In the genomic region with DNA sequence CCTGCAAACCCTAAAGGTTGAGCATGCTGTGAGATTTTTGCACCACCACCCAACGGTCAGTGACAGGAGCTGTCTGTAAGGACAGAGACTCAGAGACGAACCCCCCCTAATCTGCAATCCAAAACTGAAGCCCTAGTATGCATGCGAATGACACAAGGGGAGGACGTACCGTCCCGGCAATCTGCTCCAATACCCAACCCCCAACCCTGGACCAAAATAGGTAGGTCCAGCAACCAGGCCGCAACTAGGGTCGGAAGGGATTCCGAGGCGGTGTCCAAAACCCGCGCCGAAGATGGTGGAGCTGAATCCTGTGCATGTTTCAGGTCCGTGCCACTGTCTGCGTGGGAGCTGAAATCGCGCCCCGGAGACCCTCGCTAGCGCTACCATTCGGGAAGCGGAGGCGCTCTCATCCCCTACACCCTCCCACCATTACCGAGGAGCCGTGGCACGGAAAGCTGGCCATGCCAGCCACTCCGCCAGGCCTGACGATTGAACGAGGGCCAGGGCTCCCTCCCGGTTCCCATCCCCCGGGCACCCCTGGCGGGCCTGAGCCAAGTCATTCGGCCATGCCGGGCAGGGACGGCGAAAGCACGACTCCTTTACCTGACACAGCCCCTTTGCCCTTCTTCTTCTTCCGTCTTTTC, we compare ENCODE assay signal across 8 mouse cellular contexts. TPM values are rescaled to one million over a fixed set of nuclear protein-coding genes. Genes with fewer than 3 reads are reported as not detected.
DNase-seq lines count a peak whose midpoint lies in the region; ATAC-seq and TF ChIP-seq lines count a peak whose summit lies in the region.

No protein-coding gene starts in this region.

- WGBS in spleen, adult 2 months = under 1% methylated on average over 38 of the region's 38 CpGs
- WGBS in liver, embryonic 11.5 days = under 1% methylated on average over 38 of the region's 38 CpGs
- WGBS in neural tube, embryonic 15.5 days = 0% methylated on average over 38 of the region's 38 CpGs

- no peaks in the 10 kb centered on the region for H3K9me3 ChIP-seq in liver, embryonic 11.5 days (ENCODE audit: control insufficient read depth, low read length)
- no peaks in the 10 kb centered on the region for H3K9me3 ChIP-seq in neural tube, embryonic 15.5 days (replicated peaks)

- H3K4me2 ChIP-seq in liver, embryonic 11.5 days = peak overlapping the region; percentile 65
- H3K4me2 ChIP-seq in neural tube, embryonic 15.5 days = peak overlapping the region; percentile 81

- H3K36me3 ChIP-seq in spleen, adult 2 months (ENCODE audit: control insufficient read depth, insufficient read depth, low read length) = peaks cover 13% of the 10 kb centered on the region
- H3K36me3 ChIP-seq in liver, embryonic 11.5 days (ENCODE audit: control insufficient read depth, insufficient read depth, low read length) = peaks cover 18% of the 10 kb centered on the region
- peaks cover 27% of the 10 kb centered on the region for H3K36me3 ChIP-seq in neural tube, embryonic 15.5 days

- no peaks in the 10 kb centered on the region for H3K27me3 ChIP-seq in spleen, adult 2 months (ENCODE audit: control insufficient read depth, insufficient read depth, low read length)
- no peaks in the 10 kb centered on the region for H3K27me3 ChIP-seq in liver, embryonic 11.5 days (replicated peaks; ENCODE audit: control insufficient read depth, insufficient read depth, low read length)
- no peaks in the 10 kb centered on the region for H3K27me3 ChIP-seq in neural tube, embryonic 15.5 days (replicated peaks)

- H3K4me3 ChIP-seq in spleen, adult 2 months (ENCODE audit: extremely low read depth, insufficient read depth, insufficient read length) = peak overlapping the region; percentile 89
- H3K4me3 ChIP-seq in liver, embryonic 11.5 days (ENCODE audit: low read depth, low read length) = peak overlapping the region; percentile 99
- H3K4me3 ChIP-seq in neural tube, embryonic 15.5 days (replicated peaks) = peak overlapping the region; percentile 71

- ATAC-seq in inflammation-experienced regulatory T-cells, adult 6 months = peak; percentile 26
- ATAC-seq in liver, embryonic 11.5 days (replicated peaks; ENCODE audit: low FRiP score) = peak; percentile 24
- ATAC-seq in neural tube, embryonic 15.5 days (ENCODE audit: low FRiP score) = peak; percentile 72

- TF ChIP-seq CTCF in spleen, adult 2 months (IDR thresholded peaks at IDR 0.05; ENCODE audit: extremely low read depth, insufficient read depth, insufficient read length, insufficient replicate concordance) = no peak

- H3K27ac ChIP-seq in spleen, adult 2 months (ENCODE audit: insufficient read depth, low read length) = peak overlapping the region; percentile 79
- peak overlapping the region; percentile 85 for H3K27ac ChIP-seq in liver, embryonic 11.5 days (ENCODE audit: low read depth, low read length)
- peak overlapping the region; percentile 93 for H3K27ac ChIP-seq in neural tube, embryonic 15.5 days (replicated peaks)

- no peak for DNase-seq in spleen, adult 2 months (ENCODE audit: low read depth in 1 of 2, low spot score in 2 of 2)
- DNase-seq in spleen, postnatal 36 days (ENCODE audit: low spot score in 2 of 2) = no peak
- peak; percentile 58 for DNase-seq in cerebellum, adult 11-12 months
- DNase-seq in frontal cortex, postnatal 14 days (ENCODE audit: low spot score in 2 of 2) = peak; percentile 5 to 37
- no peak for DNase-seq in liver, embryonic 11.5 days (ENCODE audit: low spot score)
- DNase-seq in ovary, postnatal 14 days (ENCODE audit: low spot score) = no peak

- peak overlapping the region; percentile 98 for H3K9ac ChIP-seq in liver, embryonic 11.5 days (ENCODE audit: low read depth, low read length)
- H3K9ac ChIP-seq in neural tube, embryonic 15.5 days (replicated peaks) = peak overlapping the region; percentile 89

- TF ChIP-seq POLR2A in spleen, adult 2 months (IDR thresholded peaks at IDR 0.05; ENCODE audit: low read depth, low read length) = no peak

- H3K4me1 ChIP-seq in spleen, adult 2 months (ENCODE audit: control insufficient read depth, insufficient read depth, insufficient read length) = 0 out of 2 replicates have a peak, but pooled peaks cover 3% of the 10 kb centered on the region
- peaks cover 23% of the 10 kb centered on the region for H3K4me1 ChIP-seq in liver, embryonic 11.5 days (replicated peaks; ENCODE audit: control insufficient read depth, insufficient read depth, low read length)
- H3K4me1 ChIP-seq in neural tube, embryonic 15.5 days = peaks cover 19% of the 10 kb centered on the region

RNA-seq across cellular contexts. Expression of a gene that starts 7.8 kb away (rescaled TPM):
- polyA plus RNA-seq in spleen, adult 2 months (2012; rRNA removed) = 28.2 and 37.8 TPM in 2 replicates
- polyA plus RNA-seq in inflammation-experienced regulatory T-cells, adult 6 months (2017; shearing (Covaris generic)) = 100 to 1,000 TPM; 177 to 252 (median 239) TPM
- polyA plus RNA-seq in liver, embryonic 11.5 days (2014; fragmentation: Nextera tagmentation; extraction: Ambion mirVana) = 397 and 398 TPM in 2 replicates
- polyA plus RNA-seq in neural tube, embryonic 15.5 days (2015; fragmentation: Nextera tagmentation; extraction: Ambion mirVana) = 159 and 172 TPM in 2 replicates

RNA-seq across cellular contexts. Expression of a gene that starts 57.7 kb away (rescaled TPM):
- 0.08 TPM in 1 of 2 replicates, not detected in the other for polyA plus RNA-seq in spleen, adult 2 months (2012; rRNA removed)
- polyA plus RNA-seq in inflammation-experienced regulatory T-cells, adult 6 months (2017; shearing (Covaris generic)) = under 1 TPM; 0.24 to 0.65 (median 0.31) TPM
- 4.0 and 4.3 TPM in 2 replicates for polyA plus RNA-seq in liver, embryonic 11.5 days (2014; fragmentation: Nextera tagmentation; extraction: Ambion mirVana)
- 0.08 and 0.37 TPM in 2 replicates for polyA plus RNA-seq in neural tube, embryonic 15.5 days (2015; fragmentation: Nextera tagmentation; extraction: Ambion mirVana)

Comparison
In these comparisons a context has a peak if more than half of its experiments do, and no peak if none do; other contexts are left out.
1. DNase-seq: peak in cerebellum, adult 11-12 months (single experiment) and frontal cortex, postnatal 14 days (2 of 2); none in spleen, adult 2 months (0 of 2), spleen, postnatal 36 days (0 of 2), liver, embryonic 11.5 days (single experiment) and ovary, postnatal 14 days (single experiment).
2. Peak in every context shown above with its lines, with median percentiles within 50 percentile points of each other: H3K27ac ChIP-seq, H3K4me3 ChIP-seq and ATAC-seq.